Mouse (Mus musculus) splenic B cell, adult 2 months (primary cell): ENCODE measurements around the gene Papss1.
"Not testable (repeated sequence)": the region's sequence is repeated elsewhere in the genome, so short reads cannot be mapped to it uniquely, and the experiment has no call there.

ENCODE experiments used
- DNase-seq: peaks from one replicate; pipeline ENCODE4 v3.0.0-alpha.2; 2011; ENCODE audit warnings: low read depth, low spot score
- H3K27me3 ChIP-seq: 2 replicates; pipeline ENCODE4 v1.6.1; 2012; ENCODE audit warnings: mild to moderate bottlenecking, low read length, moderate library complexity, mixed read lengths; ENCODE audit not compliant: control insufficient read depth, poor library complexity, insufficient read depth, severe bottlenecking
- H3K36me3 ChIP-seq: 2 replicates; pipeline ENCODE4 v1.6.1; 2012; ENCODE audit warnings: mild to moderate bottlenecking, low read length, moderate library complexity, mixed read lengths; ENCODE audit not compliant: control insufficient read depth, poor library complexity, insufficient read depth, severe bottlenecking

The Papss1 gene

GRCm38 (mm10) chr3:131564430-131565256 is at the start of gene Papss1:
Papss1 (plus strand) TSS chr3:131564768.
- DNase-seq: peak; percentile 100
- no peaks in the 10 kb centered on the region for H3K36me3 ChIP-seq
- no peaks in the 10 kb centered on the region for H3K27me3 ChIP-seq

- no peak for DNase-seq
- H3K27me3 ChIP-seq: no peaks in the 10 kb centered on the region
- H3K36me3 ChIP-seq: no peaks in the 10 kb centered on the region
Measured at GRCm38 (mm10) chr3:131516332-131516999, 48.1 kb upstream of the Papss1 start.

GRCm38 (mm10) chr3:131517756-131518155 is 46.8 kb upstream of the Papss1 start:
- Histone ChIP-seq H3K27me3 (no peaks in the 10 kb centered on the region), H3K36me3 (no peaks in the 10 kb centered on the region)
- DNase-seq: no peak

DNA sequence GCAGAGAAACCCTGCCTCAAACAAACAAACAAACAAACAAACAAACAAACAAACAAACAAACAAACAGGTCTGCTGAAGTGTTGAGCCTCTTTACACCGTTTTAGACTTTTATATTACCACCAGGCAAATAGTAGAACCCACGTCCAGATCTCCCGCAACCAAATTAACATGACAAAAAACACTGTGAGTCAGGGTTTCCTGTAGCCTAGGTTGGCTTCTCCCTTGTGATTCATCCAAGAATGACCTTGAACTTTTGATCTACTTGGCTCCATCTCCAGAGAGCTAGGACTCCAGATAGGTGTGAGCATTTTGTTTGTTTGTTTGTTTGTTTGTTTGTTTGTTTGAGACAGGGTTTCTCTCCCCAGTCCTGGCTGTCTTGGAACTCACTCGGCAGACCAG is 43.4 kb upstream of the Papss1 start:
- no peak for DNase-seq
- H3K36me3 ChIP-seq: no peaks in the 10 kb centered on the region
- H3K27me3 ChIP-seq: no peaks in the 10 kb centered on the region

- Histone ChIP-seq H3K27me3 (no peaks in the 10 kb centered on the region), H3K36me3 (no peaks in the 10 kb centered on the region)
- no peak for DNase-seq
Measured at GRCm38 (mm10) chr3:131522243-131522642, 42.3 kb upstream of the Papss1 start.

GRCm38 (mm10) chr3:131523749-131524148 is 40.8 kb upstream of the Papss1 start:
- Histone ChIP-seq H3K36me3 (no peaks in the 10 kb centered on the region), H3K27me3 (no peaks in the 10 kb centered on the region)
- DNase-seq: no peak

- H3K36me3 ChIP-seq: no peaks in the 10 kb centered on the region
Measured at GRCm38 (mm10) chr3:131524210-131524609, 40.4 kb upstream of the Papss1 start.

DNA sequence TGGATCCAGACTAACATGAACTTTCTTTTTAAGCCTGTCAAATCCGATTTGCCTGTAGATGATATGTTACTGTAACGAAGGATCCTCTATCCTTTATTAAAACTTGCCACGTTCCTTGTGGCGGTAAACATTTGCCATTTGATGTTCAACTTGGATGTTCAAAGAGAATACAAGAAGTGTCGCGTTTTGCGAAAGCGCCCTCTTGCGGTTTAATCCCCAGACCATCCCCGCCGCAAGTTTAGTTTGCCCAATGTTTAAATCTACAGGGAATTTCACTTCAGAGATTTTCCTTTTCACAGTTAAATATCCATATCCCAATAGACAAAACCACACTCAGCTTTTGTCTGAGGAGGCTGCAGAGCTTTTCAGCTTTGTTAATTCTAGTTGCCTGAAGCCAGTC is 39.8 kb upstream of the Papss1 start:
- no peaks in the 10 kb centered on the region for H3K36me3 ChIP-seq
- peak; percentile 7 for DNase-seq
- H3K27me3 ChIP-seq: no peaks in the 10 kb centered on the region

More at GRCm38 (mm10) chr3:131524210-131524609, 40.4 kb upstream of the Papss1 start:
- DNase-seq: no peak
- H3K27me3 ChIP-seq: no peaks in the 10 kb centered on the region

DNA sequence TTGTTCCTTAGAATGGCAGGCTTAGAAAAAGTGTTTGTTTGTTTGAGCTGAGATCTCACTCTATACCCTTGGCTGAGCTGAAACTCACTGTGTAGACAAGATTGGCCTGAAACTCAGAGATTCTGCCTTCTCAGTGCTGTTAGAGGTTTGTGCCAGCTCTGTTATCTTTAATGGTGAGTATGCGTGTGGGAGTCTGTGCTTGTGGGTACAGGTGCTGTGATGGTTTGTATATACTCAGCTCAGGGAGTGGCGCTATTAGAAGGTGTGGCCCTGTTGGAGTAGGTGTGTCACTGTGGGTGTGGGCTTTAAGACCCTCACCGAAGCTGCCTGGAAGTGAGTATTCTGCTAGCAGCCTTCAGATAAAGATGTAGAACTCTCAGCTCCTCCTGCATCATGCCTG is 39.3 kb upstream of the Papss1 start:
- H3K27me3 ChIP-seq: no peaks in the 10 kb centered on the region
- no peak for DNase-seq

DNA sequence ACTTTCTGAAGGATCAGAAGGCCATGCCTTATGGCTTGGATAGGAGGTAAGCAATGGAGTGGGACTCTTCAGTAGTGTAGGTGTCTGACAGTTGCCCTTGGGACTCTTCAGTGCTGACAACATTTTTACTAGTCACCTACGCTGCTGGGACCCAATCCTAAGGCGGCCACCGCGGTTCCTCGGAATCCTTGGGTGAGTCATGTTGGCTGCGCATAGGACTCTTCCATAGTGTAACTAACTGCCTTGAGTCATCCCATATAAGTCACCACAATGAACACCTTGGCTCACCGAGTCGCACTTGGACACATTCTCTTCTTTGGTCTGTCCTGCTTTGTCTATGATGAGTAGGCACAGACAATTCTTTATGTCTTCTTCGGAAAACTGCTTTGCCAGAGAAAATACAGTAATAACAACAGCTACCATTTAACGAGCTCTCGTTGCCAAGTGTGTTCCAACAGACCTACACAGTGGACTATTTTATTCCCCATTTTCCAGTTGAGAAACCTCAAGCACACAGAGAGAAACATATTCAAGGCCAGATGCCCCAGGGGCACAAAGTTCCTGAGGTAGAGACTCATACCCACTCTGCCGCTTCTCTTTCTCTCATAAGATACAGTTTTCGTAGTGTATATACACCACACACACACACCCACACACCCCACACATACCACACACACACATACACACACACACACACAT is 23.2 kb upstream of the Papss1 start:
- H3K36me3 ChIP-seq: no peaks in the 10 kb centered on the region
- no peak for DNase-seq
- no peaks in the 10 kb centered on the region for H3K27me3 ChIP-seq

More for the DNA sequence above, 39.3 kb upstream of the Papss1 start:
- H3K36me3 ChIP-seq: no peaks in the 10 kb centered on the region

- H3K27me3 ChIP-seq, H3K36me3 ChIP-seq, DNase-seq: not testable (repeated sequence)
Measured at GRCm38 (mm10) chr3:131547562-131547961, 17.0 kb upstream of the Papss1 start.

DNA sequence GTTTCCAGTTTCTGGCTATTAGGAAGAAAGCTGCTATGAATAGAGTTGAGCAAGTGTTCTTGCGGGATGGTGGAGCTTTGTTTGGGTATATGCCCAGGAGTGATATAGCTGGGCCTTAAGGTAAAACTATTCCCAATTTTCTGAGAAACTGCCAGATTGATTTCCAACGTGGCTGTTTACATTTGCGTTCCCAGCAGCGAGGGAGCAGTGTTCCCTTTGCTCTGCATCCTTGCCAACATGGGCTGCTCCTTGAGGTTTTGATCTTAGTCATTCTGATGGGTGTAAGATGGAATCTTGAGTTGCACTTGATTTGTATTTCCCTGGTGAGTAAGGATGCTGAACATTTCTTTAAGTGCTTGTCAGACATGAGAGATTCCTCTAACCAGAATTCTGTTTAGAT is 14.5 kb upstream of the Papss1 start:
- no peaks in the 10 kb centered on the region for H3K36me3 ChIP-seq
- no peak for DNase-seq
- no peaks in the 10 kb centered on the region; the same call in 1 of the 2 replicates for H3K27me3 ChIP-seq

GRCm38 (mm10) chr3:131552349-131553254 is 12.0 kb upstream of the Papss1 start:
- Histone ChIP-seq H3K27me3 (no peaks in the 10 kb centered on the region; the same call in 1 of the 2 replicates), H3K36me3 (no peaks in the 10 kb centered on the region)
- peak; percentile 77 for DNase-seq

- no peak for DNase-seq
- Histone ChIP-seq H3K36me3 (no peaks in the 10 kb centered on the region), H3K27me3 (no peaks in the 10 kb centered on the region; the same call in 1 of the 2 replicates)
Measured at GRCm38 (mm10) chr3:131555771-131556170, 8.8 kb upstream of the Papss1 start.
